Mouse (Mus musculus) G1E (cell line): ENCODE measurements at regions not wholly inside any gene's neighbourhood (a gene's known extent, or its start where the extent isn't known, plus 50 kb on each side); places are given as distances from the start of the nearest gene placed in this dataset.

Source experiments
- CTCF ChIP-seq: IDR thresholded peaks from 2 replicates; pipeline ENCODE4 v1.5.1; 2012; ENCODE audit warnings: low read depth, low read length, inconsistent platforms, mixed read lengths
- GATA1 ChIP-seq: IDR thresholded peaks from 2 replicates; pipeline ENCODE4 v1.6.1; 2012; ENCODE audit warnings: borderline replicate concordance, low read length, inconsistent platforms, mixed read lengths
- TAL1 ChIP-seq: conservative IDR thresholded peaks from 2 replicates; pipeline ENCODE4 v1.6.1; 2012; ENCODE audit warnings: low read depth, low read length, inconsistent platforms, mixed read lengths

DNA sequence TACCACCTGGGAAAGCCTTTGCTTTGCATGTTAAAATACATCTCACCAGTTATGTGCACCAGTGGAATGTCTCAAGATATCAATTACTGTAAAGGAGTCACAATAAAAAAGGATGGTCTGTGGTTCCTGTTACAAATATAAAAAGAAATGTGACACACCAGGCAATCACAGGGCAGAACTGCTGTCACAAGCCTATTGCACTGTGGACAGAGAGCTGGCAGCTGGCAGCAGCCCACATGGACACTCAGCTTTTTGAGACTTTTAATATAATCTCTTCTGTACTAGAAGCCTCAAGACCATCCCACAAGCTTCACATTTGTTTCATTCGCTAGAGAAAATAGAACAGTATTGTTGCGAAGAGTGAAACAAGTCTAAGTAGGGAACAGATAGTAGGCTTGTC, 197.7 kb downstream of the 1700129C05Rik start:
- TF ChIP-seq TAL1 (no peak), CTCF (no peak), GATA1 (no peak)
